Mouse (Mus musculus) common myeloid progenitor, adult 5-6 weeks (primary cell): ENCODE measurements around the gene Gm20855. TPM values are rescaled to one million over a fixed set of nuclear protein-coding genes. Genes with fewer than 3 reads are reported as not detected.
"Not testable (repeated sequence)": the region's sequence is repeated elsewhere in the genome, so short reads cannot be mapped to it uniquely, and the experiment has no call there.

ENCODE experiments used
- ATAC-seq: replicated peaks from 2 replicates; pipeline ENCODE4 v1.8.0; 2016; ENCODE audit warnings: low read depth, mild to moderate bottlenecking, moderate TSS enrichment, inconsistent platforms; ENCODE audit not compliant: poor library complexity, severe bottlenecking
- total RNA-seq: library from RNA; stranded (forward); fragments of 200-1000, 187-1606 nt; gene quantifications from 2 replicates; pipeline ENCODE4 v1.2.3, GENCODE M21; 2017

Gene Gm20855
- total RNA-seq = not detected in 2 replicates

- ATAC-seq = not testable (repeated sequence)
These were observed at the start of gene Gm20855 for GRCm38 (mm10) chrY:35131733-35132132. Gene Gm20855, minus strand, starts transcription at chrY:35131833.
